Mouse (Mus musculus) G1E-ER4 (cell line): ENCODE results near the gene Fcf1. TPM values are rescaled to one million over a fixed set of nuclear protein-coding genes. Genes with fewer than 3 reads are reported as not detected.

ENCODE experiments used
- GATA1 ChIP-seq: IDR thresholded peaks from one replicate; pipeline ENCODE4 v1.8.0; 2012; ENCODE audit warnings: low read length, inconsistent platforms
- polyA plus RNA-seq: library from polyadenylated mRNA; stranded (reverse); fragments of >175 nt; gene quantifications from 2 replicates; pipeline ENCODE4 v1.2.3, GENCODE M21; 2012

Gene Fcf1
- polyA plus RNA-seq, 1 experiment, result 15.5 TPM

- TF ChIP-seq GATA1, result no peak
Observed at GRCm38 (mm10) chr12:84950763-84951162, 19.9 kb upstream of the Fcf1 start.

GRCm38 (mm10) chr12:84951531-84951930, 19.2 kb upstream of the Fcf1 start:
- TF ChIP-seq GATA1, result no peak

DNA sequence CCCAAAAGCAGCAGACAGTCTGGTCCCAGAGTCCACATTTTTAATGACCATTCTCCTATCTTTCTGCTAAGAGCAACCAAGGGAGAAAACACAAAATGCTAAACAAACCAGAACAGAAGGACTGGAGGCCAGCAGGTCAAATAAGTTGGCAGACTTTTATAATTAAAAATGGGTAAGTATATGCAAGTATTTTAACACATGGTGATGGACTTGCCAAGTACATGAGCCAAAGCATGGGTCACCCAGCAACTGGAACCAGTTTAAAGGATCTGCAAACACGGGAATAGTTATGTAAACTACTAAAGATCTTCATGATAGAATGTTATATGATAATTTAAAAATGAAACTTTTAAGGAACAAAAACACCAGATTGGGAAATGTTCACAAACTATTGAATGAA, 18.3 kb upstream of the Fcf1 start:
- no peak for TF ChIP-seq GATA1

- no peak for TF ChIP-seq GATA1
Observed at GRCm38 (mm10) chr12:84956317-84956716, 14.4 kb upstream of the Fcf1 start.

DNA sequence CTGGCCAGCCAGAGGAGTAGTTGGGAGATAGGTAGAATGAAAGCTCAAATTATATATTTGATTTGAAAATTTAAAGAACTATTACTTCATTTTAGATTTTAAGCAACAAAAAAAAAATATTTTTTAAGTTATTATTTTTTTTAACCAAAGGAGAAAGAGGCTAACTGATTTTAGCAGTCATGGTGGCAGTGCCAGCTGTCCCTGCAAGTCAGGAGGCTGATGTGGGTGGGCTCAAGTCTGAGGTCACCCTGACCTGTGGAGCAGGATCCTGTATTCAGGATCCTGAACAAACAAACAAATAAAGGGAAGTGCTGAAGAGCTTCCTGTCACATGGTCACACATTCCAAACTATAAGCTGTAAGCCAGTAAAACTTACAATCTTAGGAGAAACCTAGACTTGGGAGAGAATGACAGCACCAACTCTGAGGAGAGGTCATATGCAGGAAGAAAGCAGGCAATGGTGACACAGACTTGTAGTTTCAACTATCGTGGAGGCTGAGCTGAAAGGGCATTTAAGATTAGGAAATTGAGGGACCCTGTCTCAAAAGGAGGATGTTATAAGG, 11.8 kb upstream of the Fcf1 start:
- no peak for TF ChIP-seq GATA1

- peak; percentile 57 for TF ChIP-seq GATA1
Observed at GRCm38 (mm10) chr12:84962606-84963005, 8.1 kb upstream of the Fcf1 start.

DNA sequence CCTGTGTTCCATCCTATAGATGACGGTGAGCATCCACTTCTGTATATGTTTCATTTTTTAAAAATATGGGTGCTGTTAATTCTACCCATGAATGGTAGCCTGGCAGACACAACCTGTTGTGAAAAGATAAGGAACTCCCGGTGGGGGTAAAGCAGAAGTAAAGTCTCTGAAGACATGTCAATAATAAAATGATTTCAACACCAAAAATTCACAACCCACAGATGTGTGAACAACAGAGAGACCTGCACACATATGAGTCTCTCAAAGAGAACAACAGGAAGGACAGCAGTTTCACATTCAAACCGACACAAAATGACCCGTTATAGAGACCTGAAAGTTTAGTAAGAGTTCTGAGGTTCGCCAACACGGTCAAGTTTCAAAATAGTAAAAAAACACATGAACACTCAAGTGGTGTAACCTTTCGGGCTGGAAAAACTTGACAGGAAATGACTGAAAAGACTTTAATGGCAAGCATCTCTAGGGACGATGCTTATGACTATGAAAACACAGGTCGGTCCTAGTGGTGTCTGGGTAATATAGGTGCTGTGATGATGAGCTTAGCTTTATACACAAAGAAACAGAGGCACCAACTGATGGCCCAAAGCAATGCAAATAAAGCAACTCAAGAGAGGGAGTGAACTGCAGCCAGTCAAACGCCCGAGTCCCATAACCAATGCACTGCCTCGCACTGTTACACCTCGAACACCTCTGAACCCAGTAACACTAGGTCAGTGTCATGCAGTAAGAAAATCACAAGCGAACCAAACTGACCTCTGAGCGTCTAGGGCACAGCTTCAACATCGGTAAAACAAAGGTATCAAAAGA, 1.7 kb upstream of the Fcf1 start:
- no peak for TF ChIP-seq GATA1

GRCm38 (mm10) chr12:84969656-84970427, 855 bp upstream of the Fcf1 start:
- no peak for TF ChIP-seq GATA1

- TF ChIP-seq GATA1, result no peak
Observed at GRCm38 (mm10) chr12:84979264-84979862, 8.7 kb downstream of the Fcf1 start.

DNA sequence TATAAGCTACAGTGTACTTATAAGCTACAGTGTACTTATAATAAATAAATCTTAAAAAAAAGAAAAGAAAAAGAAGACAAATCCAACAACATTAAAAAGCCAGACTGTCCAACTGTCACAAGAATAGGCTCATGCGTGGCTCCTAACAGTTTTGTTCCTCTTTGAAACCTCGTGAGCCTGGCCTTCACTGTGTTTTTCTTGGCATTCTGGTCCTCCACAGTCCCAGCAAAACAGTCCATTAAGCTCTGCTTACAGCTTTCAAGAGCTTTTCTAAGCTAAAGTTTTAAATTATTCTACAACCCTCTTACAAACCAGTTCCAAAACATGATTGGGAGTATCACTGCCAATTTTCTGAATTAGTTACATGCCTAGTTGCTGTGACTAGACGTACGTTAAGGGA, 18.8 kb downstream of the Fcf1 start:
- TF ChIP-seq GATA1, result no peak

DNA sequence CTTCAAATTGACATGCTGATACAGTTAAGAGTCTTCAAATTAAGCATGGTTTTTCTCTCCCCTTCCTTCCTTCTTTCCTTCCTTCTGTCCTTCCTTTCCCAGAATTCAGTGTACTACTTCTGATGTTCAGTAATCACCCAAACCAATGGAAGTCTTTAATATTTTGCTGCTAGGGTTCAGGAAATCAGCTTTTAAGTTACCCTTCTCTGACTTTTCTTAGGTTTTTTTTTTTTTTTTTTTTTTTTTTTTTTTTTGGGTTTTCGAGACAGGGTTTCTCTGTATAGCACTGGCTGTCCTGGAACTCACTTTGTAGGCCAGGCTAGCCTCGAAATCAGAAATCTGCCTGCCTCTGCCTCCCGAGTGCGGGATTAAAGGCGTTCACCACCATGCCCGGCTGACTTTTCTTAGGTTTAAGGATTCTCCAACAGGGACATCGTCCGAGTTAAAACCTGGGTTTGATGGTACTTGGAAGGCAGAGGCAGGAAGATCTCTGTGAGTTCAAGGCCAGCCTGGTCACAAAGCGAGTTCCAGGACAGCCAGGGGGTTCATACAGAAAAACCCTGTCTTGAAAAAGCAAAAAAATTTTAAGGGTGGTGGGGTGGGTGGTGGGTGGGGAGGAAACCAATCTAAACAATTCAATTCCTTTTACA, 24.5 kb downstream of the Fcf1 start:
- TF ChIP-seq GATA1, result no peak

- TF ChIP-seq GATA1, result no peak
Observed at GRCm38 (mm10) chr12:84996083-84996496, 25.4 kb downstream of the Fcf1 start, which contains the start of gene Ylpm1. Ylpm1 (plus strand) TSS chr12:84996321.

- no peak for TF ChIP-seq GATA1
Observed at GRCm38 (mm10) chr12:84996501-84997398, 26.1 kb downstream of the Fcf1 start.

DNA sequence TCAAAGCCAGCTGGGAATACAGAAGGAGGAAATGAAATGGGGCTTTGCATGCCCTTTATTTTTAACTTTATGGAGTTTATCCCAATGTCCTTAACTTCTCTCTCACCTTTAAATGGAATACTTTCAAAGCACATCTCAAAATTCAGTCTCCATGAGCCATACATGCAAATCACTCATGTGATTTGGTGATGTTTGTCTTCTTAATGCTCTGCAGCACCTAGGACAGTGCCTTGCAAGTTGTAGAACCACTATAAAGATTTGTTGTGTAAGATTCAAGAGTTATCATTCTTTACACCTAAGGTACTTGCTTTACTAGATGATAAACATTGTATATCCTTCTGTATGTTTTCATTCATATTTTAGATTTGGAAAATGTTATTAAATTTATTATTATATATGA, 28.4 kb downstream of the Fcf1 start:
- TF ChIP-seq GATA1, result no peak
